Mouse (Mus musculus) heart, embryonic 13.5 days (tissue): ENCODE results near the gene Cacna2d3. TPM values are rescaled to one million over a fixed set of nuclear protein-coding genes. Genes with fewer than 3 reads are reported as not detected.

ENCODE experiments used
- ATAC-seq: fragments of 200-750 bp; cut with Nextera tagmentation; 2 replicates; pipeline ENCODE4 v1.8.0; 2017; ENCODE audit warnings: moderate TSS enrichment; ENCODE audit not compliant: insufficient number of reproducible peaks, low FRiP score, low TSS enrichment; ENCODE audit errors: extremely low read depth
- H3K27ac ChIP-seq: fragments of 300-500 bp; sonication (generic); replicated peaks from 2 replicates; pipeline ENCODE4 v1.5.1; 2015; ENCODE audit warnings: moderate library complexity, mild to moderate bottlenecking, inconsistent platforms
- H3K27me3 ChIP-seq: fragments of 300-500 bp; sonication (generic); replicated peaks from 2 replicates; pipeline ENCODE4 v1.6.1; 2015; ENCODE audit warnings: mild to moderate bottlenecking, inconsistent platforms
- H3K36me3 ChIP-seq: fragments of 300-500 bp; sonication (generic); 2 replicates; pipeline ENCODE4 v1.6.1; 2015; ENCODE audit warnings: mild to moderate bottlenecking, inconsistent platforms
- H3K4me1 ChIP-seq: fragments of 300-500 bp; sonication (generic); 2 replicates; pipeline ENCODE4 v1.6.1; 2015; ENCODE audit warnings: inconsistent platforms
- H3K4me2 ChIP-seq: fragments of 300-500 bp; sonication (generic); 2 replicates; pipeline ENCODE4 v1.6.1; 2015; ENCODE audit warnings: inconsistent platforms, mild to moderate bottlenecking, moderate library complexity
- H3K4me3 ChIP-seq: fragments of 300-500 bp; sonication (generic); 2 replicates; pipeline ENCODE4 v1.5.1; 2015; ENCODE audit warnings: moderate library complexity, mild to moderate bottlenecking, inconsistent platforms
- H3K9ac ChIP-seq: fragments of 300-500 bp; sonication (generic); 2 replicates; pipeline ENCODE4 v1.6.1; 2015; ENCODE audit warnings: inconsistent platforms, mild to moderate bottlenecking, moderate library complexity
- H3K9me3 ChIP-seq: fragments of 300-500 bp; sonication (generic); 2 replicates; pipeline ENCODE4 v1.6.1; 2016; ENCODE audit warnings: inconsistent platforms
- WGBS: fragments of 180-500 bp; shearing (Covaris S2); methylation state at CpG from one replicate; pipeline ENCODE4 v1.1.7; 2015; ENCODE audit warnings: mixed read lengths; 5-methylcytosine and 5-hydroxymethylcytosine counted together
- polyA plus RNA-seq: library from polyadenylated mRNA; unstranded; fragments of >200 nt; fragmentation: Nextera tagmentation; extraction: Ambion mirVana; gene quantifications from 2 replicates; pipeline ENCODE4 v1.2.1, GENCODE M21; 2015

Cacna2d3 gene
- polyA plus RNA-seq, 1 experiment from 2014 or later: 0.33 TPM

DNA sequence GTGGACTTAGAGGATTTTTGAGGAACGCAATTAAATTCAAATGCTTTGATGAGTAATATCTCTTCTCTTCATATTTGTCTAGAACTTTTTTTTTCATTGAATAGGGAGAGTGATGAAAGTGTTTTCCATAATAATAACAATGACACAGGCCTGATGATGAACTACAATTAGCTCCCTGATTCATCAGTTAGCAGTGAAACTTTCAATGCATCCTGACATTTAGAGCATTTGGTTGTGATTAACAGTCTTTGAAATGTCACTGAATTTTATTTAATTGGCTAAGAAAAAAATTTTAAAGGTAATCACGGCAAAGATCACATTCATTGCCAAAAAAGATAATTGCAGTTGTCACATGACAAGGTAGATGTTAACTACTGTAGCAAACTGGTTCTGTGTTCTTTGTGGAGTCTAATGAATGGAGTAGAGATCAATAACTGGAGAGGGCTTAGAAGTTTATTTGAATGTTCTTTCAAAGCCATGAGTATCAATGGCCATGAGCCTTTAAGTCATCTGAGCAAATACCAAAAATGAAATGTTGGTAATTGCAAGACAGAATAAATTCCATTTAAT is 425.4 kb downstream of the Cacna2d3 start:
- no peaks in the 10 kb centered on the region for H3K36me3 ChIP-seq
- 83% methylated on average over 2 of the region's 2 CpGs for WGBS
- ATAC-seq: no peak
- no peaks in the 10 kb centered on the region for H3K4me1 ChIP-seq
- no peak overlapping the region for H3K4me2 ChIP-seq
- H3K4me3 ChIP-seq: no peak overlapping the region
- no peaks in the 10 kb centered on the region for H3K9me3 ChIP-seq
- H3K27ac ChIP-seq: no peak overlapping the region
- no peak overlapping the region for H3K9ac ChIP-seq
- no peaks in the 10 kb centered on the region for H3K27me3 ChIP-seq

DNA sequence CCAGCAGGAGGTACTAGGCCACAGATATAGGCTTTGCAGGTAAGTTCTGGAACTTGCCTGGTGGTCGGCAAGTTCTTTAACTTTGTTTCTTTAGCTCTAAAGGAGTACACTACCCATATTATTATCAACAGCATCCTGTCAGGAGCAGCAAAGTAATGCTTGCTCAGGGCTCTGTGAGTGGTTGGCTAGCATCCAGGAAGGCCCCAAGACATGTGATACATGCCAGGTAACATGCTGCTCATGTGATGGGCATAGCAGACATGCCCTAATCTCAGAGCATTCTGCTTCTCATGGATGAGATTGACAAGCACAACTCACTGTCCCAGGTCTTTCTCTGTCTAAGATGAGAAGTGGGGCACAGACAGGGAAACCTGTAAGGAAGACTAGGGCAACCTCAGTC is 442.8 kb downstream of the Cacna2d3 start:
- no peak for ATAC-seq
- Histone ChIP-seq H3K27ac (no peak overlapping the region), H3K9me3 (no peaks in the 10 kb centered on the region), H3K4me2 (no peak overlapping the region), H3K4me3 (no peak overlapping the region), H3K36me3 (no peaks in the 10 kb centered on the region), H3K27me3 (no peaks in the 10 kb centered on the region), H3K9ac (no peak overlapping the region), H3K4me1 (peaks cover 15% of the 10 kb centered on the region)
- WGBS: 62% methylated on average over 1 of the region's 1 CpGs

DNA sequence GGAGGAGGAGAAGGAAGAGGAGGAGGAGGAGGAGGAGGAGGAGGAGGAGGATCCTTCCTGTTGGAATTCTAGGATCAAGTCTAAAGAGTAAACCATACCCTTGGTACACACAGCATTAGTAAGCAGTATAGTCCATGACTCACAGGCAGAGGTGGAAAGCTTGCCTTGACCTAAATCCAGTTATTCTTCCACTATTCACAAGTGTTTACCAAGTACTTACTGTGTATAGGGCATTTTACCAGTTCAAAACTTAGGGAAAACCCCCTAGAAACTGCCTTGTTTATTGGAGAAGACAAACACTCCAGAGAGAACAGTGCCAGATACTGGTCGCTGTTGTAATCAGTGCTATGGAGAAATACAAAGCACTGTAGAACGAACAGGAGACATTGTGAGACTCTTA is 443.3 kb downstream of the Cacna2d3 start:
- Histone ChIP-seq H3K9ac (no peak overlapping the region), H3K4me3 (no peak overlapping the region), H3K9me3 (no peaks in the 10 kb centered on the region), H3K4me2 (no peak overlapping the region), H3K4me1 (peaks cover 10% of the 10 kb centered on the region), H3K27me3 (no peaks in the 10 kb centered on the region), H3K27ac (no peak overlapping the region), H3K36me3 (no peaks in the 10 kb centered on the region)
- 69% methylated on average over 2 of the region's 2 CpGs for WGBS
- ATAC-seq: no peak

DNA sequence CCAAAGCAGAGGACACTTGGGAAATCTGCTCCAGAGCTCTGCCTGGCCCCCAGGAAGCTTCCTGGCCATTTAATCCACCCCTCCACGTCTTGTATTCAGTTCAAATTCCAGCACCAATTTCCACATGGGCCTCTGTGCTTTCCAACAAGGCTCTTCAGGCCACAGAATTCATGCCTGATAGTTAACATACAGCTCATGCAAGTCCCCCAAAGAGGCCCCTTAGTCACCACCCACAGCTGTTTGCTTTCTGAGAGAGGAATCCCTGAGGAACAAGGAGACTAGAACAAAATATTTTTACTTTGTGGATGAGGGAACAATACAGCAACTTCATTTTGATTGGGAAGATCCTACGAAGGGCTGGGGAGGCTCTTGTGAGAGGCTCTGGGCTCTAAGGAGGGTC is 444.0 kb downstream of the Cacna2d3 start:
- Histone ChIP-seq H3K36me3 (no peaks in the 10 kb centered on the region), H3K27me3 (no peaks in the 10 kb centered on the region), H3K4me3 (no peak overlapping the region), H3K9me3 (no peaks in the 10 kb centered on the region), H3K27ac (no peak overlapping the region), H3K9ac (no peak overlapping the region), H3K4me1 (peaks cover 5% of the 10 kb centered on the region; the same call in 1 of the 2 replicates), H3K4me2 (no peak overlapping the region)
- 56% methylated on average over 2 of the region's 2 CpGs for WGBS
- no peak for ATAC-seq

DNA sequence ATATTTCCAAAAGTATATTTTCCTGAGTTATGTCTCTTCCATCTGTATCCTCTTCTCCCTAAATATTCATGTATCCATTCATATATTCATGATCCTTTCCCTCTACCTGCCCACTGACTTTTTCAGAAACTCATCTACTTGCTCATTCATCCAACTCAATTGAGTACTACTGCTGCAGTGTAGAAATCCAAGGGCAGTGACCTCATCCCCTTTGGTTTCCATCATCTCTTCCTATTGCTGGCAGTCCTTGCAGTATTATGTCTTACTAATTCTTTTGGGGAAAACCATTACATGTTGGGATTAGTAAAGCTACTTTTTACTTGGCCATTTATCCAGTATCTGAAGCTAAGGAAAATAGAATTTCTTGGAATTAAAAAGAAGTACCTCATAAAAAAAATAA is 447.8 kb downstream of the Cacna2d3 start:
- Histone ChIP-seq H3K4me2 (no peak overlapping the region), H3K4me3 (no peak overlapping the region), H3K27ac (no peak overlapping the region), H3K4me1 (peaks cover 5% of the 10 kb centered on the region; the same call in 1 of the 2 replicates), H3K27me3 (no peaks in the 10 kb centered on the region), H3K9ac (no peak overlapping the region), H3K36me3 (no peaks in the 10 kb centered on the region), H3K9me3 (no peaks in the 10 kb centered on the region)
- no peak for ATAC-seq

DNA sequence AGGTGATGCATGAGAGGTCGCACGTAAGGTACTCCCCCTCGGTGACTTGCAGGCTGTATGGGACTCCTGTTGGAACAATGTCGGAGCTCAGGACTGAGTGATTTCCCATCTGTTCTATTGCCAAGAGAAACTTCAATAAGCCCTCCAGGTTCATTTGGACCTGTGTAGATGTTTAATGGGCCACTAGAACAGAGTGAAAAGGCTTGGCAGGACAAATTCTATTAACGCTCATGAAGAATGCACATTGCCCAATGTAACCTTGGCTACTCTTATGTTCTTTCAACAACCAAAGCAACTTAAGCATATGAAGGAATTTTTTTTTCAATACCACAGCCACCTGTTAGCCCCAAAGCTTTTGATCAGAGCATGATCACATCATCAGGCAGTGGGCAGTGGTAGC is 451.1 kb downstream of the Cacna2d3 start:
- no peak for ATAC-seq
- no peaks in the 10 kb centered on the region for H3K27me3 ChIP-seq
- H3K27ac ChIP-seq: no peak overlapping the region
- H3K4me3 ChIP-seq: no peak overlapping the region
- H3K9ac ChIP-seq: no peak overlapping the region
- WGBS: 90% methylated on average over 5 of the region's 5 CpGs
- no peaks in the 10 kb centered on the region for H3K9me3 ChIP-seq
- peaks cover 13% of the 10 kb centered on the region for H3K4me1 ChIP-seq
- no peak overlapping the region for H3K4me2 ChIP-seq
- H3K36me3 ChIP-seq: no peaks in the 10 kb centered on the region

DNA sequence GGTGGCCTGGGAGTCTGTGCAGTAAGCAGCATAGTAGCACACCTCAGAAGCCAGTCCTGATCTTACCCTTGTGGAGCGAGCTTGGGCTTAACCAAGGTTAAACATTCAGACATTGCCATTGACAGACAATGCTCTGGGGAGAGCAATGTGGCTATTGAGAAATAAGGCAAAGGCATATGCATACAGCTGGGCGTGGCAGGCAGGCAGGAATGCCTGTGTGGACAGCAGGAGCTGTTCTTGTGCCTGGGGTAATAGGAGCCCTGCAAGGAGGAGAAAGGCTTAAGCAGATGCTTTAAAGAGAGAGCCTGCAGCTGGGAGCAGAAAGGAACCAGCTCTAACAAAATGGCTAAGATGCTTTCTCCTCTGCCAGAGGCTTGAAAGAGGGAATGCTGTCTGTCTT is 451.8 kb downstream of the Cacna2d3 start:
- no peaks in the 10 kb centered on the region for H3K9me3 ChIP-seq
- no peak overlapping the region for H3K4me2 ChIP-seq
- peaks cover 13% of the 10 kb centered on the region for H3K4me1 ChIP-seq
- no peaks in the 10 kb centered on the region for H3K36me3 ChIP-seq
- no peak overlapping the region for H3K4me3 ChIP-seq
- no peak for ATAC-seq
- WGBS: 68% methylated on average over 2 of the region's 2 CpGs
- H3K27me3 ChIP-seq: no peaks in the 10 kb centered on the region
- no peak overlapping the region for H3K9ac ChIP-seq
- H3K27ac ChIP-seq: no peak overlapping the region

DNA sequence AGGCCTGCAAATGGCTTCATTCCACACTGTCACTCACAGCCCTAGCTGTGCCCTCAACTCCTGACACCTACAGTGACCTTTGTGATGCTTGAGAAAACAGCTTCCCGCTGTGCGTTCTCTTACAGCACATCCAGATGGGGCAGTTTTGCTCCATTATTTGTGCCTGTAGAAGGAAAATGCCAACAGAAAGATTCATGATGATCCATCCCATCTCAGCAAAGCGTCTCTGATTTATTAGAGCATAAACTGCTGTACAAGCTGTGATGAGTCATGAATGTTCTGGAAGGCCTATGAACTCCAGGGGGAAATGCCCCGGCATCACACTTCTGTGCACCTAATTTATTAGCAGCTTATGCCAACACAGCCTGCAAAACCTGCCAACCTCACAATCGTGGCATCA is 453.1 kb downstream of the Cacna2d3 start:
- no peak overlapping the region for H3K27ac ChIP-seq
- no peaks in the 10 kb centered on the region for H3K9me3 ChIP-seq
- H3K9ac ChIP-seq: no peak overlapping the region
- H3K27me3 ChIP-seq: no peaks in the 10 kb centered on the region
- no peak for ATAC-seq
- no peak overlapping the region for H3K4me3 ChIP-seq
- peaks cover 13% of the 10 kb centered on the region for H3K4me1 ChIP-seq
- WGBS: 40% methylated on average over 5 of the region's 5 CpGs
- no peaks in the 10 kb centered on the region for H3K36me3 ChIP-seq
- H3K4me2 ChIP-seq: no peak overlapping the region

DNA sequence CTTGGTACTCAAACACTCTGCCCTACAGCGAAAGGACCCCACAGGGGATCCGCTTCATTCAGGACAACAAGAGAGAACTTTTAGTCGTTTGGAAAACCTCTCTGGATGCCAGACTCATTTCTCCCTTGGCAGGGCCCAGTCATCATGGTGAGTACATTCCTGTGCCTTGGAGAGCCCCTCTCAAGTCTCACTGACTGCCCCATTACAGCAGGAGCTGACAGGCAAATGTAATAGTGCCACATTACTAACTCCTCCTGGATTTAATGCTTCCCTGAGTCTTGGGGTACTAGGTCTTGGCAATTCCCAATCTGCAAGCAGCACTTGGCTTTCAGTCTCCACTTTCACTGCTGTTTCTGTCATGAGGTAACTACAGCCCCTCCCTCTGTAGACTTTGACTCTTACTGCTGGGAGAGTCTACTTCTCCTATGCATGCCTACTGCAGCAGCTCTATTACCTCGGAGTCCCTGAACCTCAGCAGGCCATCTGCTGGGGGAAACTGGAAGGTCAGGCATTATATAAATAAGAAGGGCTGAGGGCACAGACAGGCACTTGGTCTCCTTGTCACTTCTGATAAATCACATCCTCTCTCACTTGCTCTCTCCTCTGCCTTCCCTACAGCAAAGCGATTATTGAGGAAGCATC is 454.3 kb downstream of the Cacna2d3 start:
- H3K36me3 ChIP-seq: no peaks in the 10 kb centered on the region
- 41% methylated on average over 5 of the region's 5 CpGs for WGBS
- no peak for ATAC-seq
- peaks cover 13% of the 10 kb centered on the region for H3K4me1 ChIP-seq
- H3K27me3 ChIP-seq: no peaks in the 10 kb centered on the region
- H3K9ac ChIP-seq: no peak overlapping the region
- H3K4me3 ChIP-seq: no peak overlapping the region
- no peak overlapping the region for H3K4me2 ChIP-seq
- H3K9me3 ChIP-seq: no peaks in the 10 kb centered on the region
- no peak overlapping the region for H3K27ac ChIP-seq

DNA sequence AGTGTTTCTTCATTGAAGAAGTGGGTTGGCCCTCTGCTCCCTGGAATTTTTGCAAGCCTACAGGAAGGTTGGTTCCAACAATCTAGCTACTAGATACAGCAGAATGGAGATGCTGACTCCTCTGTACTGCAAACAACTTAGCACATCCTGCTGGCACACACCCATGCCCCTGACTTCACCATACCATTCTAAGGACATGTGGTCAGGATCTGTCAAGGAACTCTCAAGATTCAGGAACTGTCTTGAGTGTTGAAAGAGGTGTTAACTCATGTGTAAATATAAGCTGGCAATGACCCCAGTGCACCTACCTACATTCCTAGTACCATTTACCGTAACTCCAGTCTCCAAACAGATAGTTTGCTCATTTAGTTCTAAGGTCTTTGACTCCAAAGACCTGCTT is 461.0 kb downstream of the Cacna2d3 start:
- Histone ChIP-seq H3K4me2 (no peak overlapping the region), H3K36me3 (no peaks in the 10 kb centered on the region), H3K27ac (no peak overlapping the region), H3K4me3 (no peak overlapping the region), H3K9me3 (peaks cover 4% of the 10 kb centered on the region; the same call in 1 of the 2 replicates), H3K27me3 (no peaks in the 10 kb centered on the region), H3K4me1 (no peaks in the 10 kb centered on the region), H3K9ac (no peak overlapping the region)
- WGBS: 79% methylated on average over 1 of the region's 1 CpGs
- no peak for ATAC-seq

DNA sequence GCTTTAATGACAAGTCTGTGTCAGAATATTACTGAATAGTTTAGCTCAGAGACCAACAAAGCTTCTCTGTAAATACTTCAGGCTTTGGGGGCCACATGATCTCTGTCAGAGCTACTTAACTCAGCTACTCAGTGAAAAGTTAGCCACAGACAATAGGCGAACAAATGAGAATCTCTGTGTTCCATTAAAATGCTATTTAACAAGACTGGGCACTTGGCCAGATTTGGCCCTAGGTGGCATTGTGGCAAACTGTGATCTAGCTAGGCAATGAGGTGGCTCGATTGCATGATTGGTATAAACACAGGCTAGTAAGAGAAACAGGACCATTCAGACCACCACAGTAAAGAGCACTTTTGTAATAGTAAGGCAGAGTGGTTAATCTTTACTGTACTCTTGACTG is 478.1 kb downstream of the Cacna2d3 start:
- no peak overlapping the region for H3K9ac ChIP-seq
- H3K36me3 ChIP-seq: no peaks in the 10 kb centered on the region
- peaks cover 13% of the 10 kb centered on the region; the same call in 1 of the 2 replicates for H3K9me3 ChIP-seq
- H3K4me1 ChIP-seq: no peaks in the 10 kb centered on the region
- no peak for ATAC-seq
- no peak overlapping the region for H3K4me2 ChIP-seq
- 72% methylated on average over 2 of the region's 2 CpGs for WGBS
- H3K27ac ChIP-seq: no peak overlapping the region
- H3K27me3 ChIP-seq: no peaks in the 10 kb centered on the region
- no peak overlapping the region for H3K4me3 ChIP-seq

DNA sequence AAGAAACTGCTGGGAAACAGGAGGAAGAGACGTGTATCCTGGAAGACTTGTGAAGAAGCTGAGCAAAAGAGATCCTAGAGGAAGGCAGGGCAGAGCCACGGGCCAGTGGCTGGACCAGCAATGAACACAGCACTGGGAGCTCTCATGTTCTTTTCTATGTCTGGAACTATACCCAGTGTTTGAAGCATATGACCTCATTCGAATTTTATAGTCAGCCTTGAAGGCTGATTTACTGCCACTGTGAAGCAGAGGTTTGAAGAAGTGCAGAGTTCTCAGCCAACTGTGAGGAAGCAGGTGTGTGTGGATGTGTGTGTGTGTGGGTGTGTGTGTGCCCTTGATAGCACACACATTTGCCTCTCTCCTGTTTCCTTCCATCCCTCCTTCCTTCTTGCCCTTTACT is 483.2 kb downstream of the Cacna2d3 start:
- 62% methylated on average over 3 of the region's 3 CpGs for WGBS
- H3K9me3 ChIP-seq: peaks cover 7% of the 10 kb centered on the region; the same call in 1 of the 2 replicates
- H3K27me3 ChIP-seq: no peaks in the 10 kb centered on the region
- H3K4me1 ChIP-seq: no peaks in the 10 kb centered on the region
- ATAC-seq: no peak
- no peak overlapping the region for H3K4me2 ChIP-seq
- H3K36me3 ChIP-seq: no peaks in the 10 kb centered on the region
- H3K4me3 ChIP-seq: no peak overlapping the region
- no peak overlapping the region for H3K9ac ChIP-seq
- H3K27ac ChIP-seq: no peak overlapping the region
